Mouse (Mus musculus) megakaryocyte-erythroid progenitor cell, adult 5 weeks (primary cell): ENCODE data around the gene Hdgf. TPM values are rescaled to one million over a fixed set of nuclear protein-coding genes. Genes with fewer than 3 reads are reported as not detected.

Source experiments
- polyA plus RNA-seq: library from polyadenylated mRNA; stranded (reverse); fragments of >175 nt; gene quantifications from 2 replicates; pipeline ENCODE4 v1.2.3, GENCODE M21; 2012

Gene Hdgf
- 990 and 1,680 TPM in 2 replicates for polyA plus RNA-seq

DNA sequence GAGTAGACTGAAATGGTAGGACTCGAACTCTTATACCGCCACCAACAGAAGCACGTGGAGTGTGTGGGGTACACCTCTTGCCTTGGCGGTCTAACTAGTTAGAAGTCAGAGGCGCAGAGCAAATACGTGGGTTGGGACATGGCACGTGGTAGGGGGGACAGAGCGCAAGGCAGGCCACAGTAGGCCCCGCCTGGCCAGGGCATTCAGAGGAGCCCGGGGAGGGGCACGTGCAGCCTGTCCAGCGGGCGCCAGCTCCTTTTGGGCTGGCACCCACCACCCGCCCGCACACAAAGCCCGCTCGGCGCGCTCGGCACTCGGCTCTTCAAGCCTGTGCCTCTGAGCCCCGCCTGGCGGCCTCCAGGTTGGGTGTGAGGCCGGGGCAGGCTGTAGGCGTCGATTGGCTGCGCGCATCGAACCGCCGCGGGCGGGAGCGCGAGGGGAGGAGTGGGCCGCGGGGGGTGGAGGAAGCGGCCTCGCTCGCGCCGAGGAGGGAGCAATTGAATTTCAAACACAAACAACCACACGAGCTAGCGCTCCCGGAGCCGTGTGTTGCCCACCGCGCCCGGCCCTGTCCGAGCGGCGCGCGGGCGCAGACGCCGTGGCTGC, at the start of gene Hdgf:
Hdgf (plus strand) TSS at position 442 of the 606 bp plus-strand sequence.

DNA sequence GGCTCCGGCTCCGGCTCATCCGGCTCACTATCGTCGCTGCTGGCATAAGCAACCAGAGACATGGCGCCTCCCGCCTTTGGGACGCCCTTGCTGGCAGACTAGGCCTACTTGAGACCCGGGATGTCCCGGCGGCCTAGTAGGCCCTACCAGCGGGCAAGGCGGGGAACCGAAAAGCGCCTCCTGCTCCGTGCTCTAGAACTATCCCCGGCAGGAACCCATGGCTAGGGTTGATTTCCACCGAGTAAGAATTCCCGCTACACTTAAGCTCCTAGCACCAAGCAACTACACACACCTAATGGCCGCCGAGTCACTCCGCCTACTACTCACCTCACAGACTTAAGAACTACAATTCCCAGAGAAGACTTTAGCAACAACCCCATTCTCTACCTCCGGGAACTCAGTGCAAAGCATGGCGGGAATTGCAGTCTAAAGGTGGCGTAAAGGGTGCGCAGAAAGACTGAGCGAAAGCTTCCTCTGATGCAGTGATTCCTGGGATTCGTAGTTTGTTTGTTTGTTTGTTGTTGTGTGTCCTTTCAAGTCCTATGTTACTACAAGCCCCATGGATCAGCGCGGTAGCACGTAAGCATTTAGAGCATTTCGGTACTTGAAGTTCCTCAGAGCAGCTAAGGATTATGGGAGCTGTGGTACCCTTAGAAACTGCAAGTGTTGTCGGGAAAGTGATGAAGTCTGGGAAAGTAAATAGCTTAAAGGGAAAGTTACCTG, 20.7 kb upstream of the Hdgf start, which contains the start of gene Prcc:
Prcc (minus strand) TSS at position 328 of the 723 bp plus-strand sequence.

DNA sequence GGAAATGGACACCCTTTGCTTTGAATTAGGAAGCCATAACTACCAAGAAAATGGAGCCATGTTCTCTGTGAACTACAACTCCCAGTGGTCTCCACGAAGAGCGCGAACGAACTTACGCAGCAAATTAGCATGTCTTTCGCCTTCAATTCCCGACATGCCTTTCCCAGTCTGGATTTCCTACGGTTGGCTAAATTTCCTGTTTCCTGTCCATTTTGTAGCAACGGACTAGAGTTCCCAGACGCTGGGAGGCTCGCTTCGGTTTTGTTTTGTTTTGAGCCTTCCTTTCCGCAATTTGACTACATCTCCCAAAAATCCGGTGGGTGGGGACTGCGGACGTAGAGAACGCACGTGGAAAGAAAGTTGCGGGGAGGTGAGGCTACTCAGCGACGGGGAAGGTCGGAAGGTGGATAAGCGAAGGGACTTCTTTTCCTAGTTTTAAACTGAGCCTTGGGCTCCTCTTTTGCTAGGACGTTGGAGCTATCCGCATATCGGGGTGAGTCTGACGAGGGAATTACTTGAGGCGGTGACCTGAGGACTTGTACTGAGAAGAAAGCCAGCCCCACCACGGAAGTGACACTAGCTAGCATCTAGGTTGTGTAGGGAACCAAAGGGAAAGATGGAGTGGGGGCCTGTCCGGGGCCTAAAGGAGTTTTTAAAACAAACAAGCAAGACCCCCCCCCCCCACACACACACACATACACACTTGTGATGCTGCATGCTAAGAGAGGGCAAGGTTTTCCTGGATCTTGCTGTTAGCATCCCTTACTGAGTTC, 13.4 kb downstream of the Hdgf start, which contains the start of gene Mrpl24:
Mrpl24 (plus strand) TSS at position 171 of the 773 bp plus-strand sequence.

DNA sequence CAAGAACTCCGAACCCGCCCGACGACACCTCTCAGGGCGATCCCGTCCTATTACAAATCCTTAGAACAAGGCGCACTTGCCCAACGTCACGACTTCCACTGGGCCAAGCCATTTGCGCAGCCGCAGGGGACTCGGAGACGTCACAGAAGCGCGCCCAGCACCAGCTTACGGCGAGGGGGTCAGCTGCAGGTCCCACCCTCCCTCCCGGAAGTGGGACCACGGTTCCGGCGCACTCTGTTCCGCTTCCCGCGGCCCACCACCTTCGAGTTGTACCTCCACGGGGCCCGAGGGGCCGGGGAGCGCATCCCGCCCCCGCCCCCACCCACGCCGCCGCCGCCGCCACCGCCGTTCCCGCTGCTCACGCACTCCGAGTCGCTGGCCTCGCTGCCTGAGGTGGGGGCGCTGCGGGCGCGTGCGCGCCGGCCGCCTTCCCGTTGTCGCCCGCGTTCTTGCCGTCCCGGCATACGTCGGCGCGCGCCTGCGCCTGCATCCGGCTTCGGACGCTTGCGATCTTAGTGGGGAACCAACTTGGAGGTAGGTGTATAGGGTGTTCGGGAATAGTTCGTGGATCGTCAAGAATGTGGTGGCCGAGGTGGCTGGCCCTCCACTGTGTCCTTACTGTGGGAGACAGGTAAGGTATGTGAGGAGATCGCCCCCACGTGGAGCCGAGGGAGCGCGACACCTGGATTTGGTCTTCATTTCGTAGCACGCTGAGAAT, 24.1 kb downstream of the Hdgf start, which contains the start of the genes Isg20l2 and Rrnad1:
Isg20l2 (plus strand) TSS at position 237 of the 718 bp plus-strand sequence.
Rrnad1 (minus strand) TSS at position 640 of the 718 bp plus-strand sequence.

DNA sequence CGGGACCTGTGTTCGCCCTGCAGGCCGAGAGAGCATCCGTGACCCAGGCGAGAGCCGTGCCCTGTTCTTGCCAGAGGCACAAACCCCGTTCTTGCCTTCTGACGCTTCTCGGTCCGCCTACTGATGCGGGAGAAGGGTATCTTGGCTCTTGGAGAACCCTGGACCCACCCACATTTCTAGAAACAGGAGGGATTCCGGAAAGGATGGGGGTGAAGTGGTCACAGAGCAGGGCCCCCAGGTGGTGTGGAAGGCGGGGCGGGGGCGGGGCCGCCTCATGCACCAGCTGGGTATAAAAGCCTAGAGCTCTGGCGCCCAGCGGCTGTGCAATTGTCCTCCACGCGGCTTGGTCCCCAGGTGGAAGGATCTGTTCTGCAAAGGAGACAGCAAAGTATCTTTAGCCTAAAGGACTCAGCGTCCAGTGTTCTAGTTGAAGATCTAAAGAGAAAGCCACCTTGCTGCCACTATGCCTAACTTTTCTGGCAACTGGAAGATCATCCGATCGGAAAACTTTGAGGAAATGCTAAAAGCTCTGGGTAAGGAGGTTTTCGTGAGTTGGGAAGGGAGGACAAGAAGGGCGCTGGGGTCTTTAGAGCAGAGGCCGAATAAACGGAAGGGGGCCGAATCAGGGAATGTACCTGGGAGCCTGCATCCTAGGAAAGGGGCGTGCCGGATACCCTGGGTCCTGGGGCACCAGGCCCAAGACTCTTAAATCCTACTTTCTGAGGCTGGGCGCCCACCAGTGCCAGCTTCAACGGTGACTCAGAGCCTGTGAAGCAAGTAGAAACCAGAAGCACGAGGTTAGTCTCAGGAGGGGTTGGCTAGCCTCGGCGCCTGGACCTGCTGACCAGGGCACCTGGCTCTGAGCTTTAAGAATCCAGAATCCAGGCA, 42.5 kb downstream of the Hdgf start, which contains the start of gene Crabp2:
Crabp2 (plus strand) TSS at position 289 of the 888 bp plus-strand sequence.

Other genes starting within 250 kb of the Hdgf start
- gene Lrrc71, start 157.7 kb upstream of the Hdgf start, polyA plus RNA-seq, result 0.12 and 0.28 TPM in 2 replicates
- not detected in 2 replicates for gene Ntrk1, start 111.2 kb upstream of the Hdgf start, polyA plus RNA-seq
- 0.03 and 0.28 TPM in 2 replicates for gene Insrr, start 109.4 kb upstream of the Hdgf start, polyA plus RNA-seq
- 49.7 and 77.3 TPM in 2 replicates for gene Pear1, start 82.0 kb upstream of the Hdgf start, polyA plus RNA-seq
- gene Sh2d2a, start 59.6 kb upstream of the Hdgf start, polyA plus RNA-seq, result 2.7 and 4.9 TPM in 2 replicates
- 82.0 and 91.6 TPM in 2 replicates for gene Prcc, start 20.7 kb upstream of the Hdgf start, polyA plus RNA-seq
- 15.6 and 19.0 TPM in 2 replicates for gene Mrpl24, start 13.2 kb downstream of the Hdgf start, polyA plus RNA-seq
- 12.1 TPM in 2 replicates for gene Isg20l2, start 24.0 kb downstream of the Hdgf start, polyA plus RNA-seq
- gene Rrnad1, start 24.4 kb downstream of the Hdgf start, polyA plus RNA-seq, result 22.8 and 28.5 TPM in 2 replicates
- gene Crabp2, start 42.3 kb downstream of the Hdgf start, polyA plus RNA-seq, result 0.45 TPM in 1 of 2 replicates, not detected in the other
- 0.15 and 0.16 TPM in 2 replicates for gene Nes, start 64.8 kb downstream of the Hdgf start, polyA plus RNA-seq
- gene Bcan, start 93.9 kb downstream of the Hdgf start, polyA plus RNA-seq, result not detected in 2 replicates
- not detected in 2 replicates for gene Hapln2, start 121.3 kb downstream of the Hdgf start, polyA plus RNA-seq
- 30.3 and 52.8 TPM in 2 replicates for gene Gpatch4, start 136.8 kb downstream of the Hdgf start, polyA plus RNA-seq
- 74.1 and 77.0 TPM in 2 replicates for gene Naxe, start 152.2 kb downstream of the Hdgf start, polyA plus RNA-seq
- not detected in 2 replicates for gene Ttc24, start 172.0 kb downstream of the Hdgf start, polyA plus RNA-seq
- 11.2 and 11.5 TPM in 2 replicates for gene Iqgap3, start 175.7 kb downstream of the Hdgf start, polyA plus RNA-seq
- 225 and 227 TPM in 2 replicates for gene Mef2d, start 236.1 kb downstream of the Hdgf start, polyA plus RNA-seq